Mouse (Mus musculus): ENCODE data around the gene Cd5. TPM values are rescaled to one million over a fixed set of nuclear protein-coding genes. Genes with fewer than 3 reads are reported as not detected.
A peak's percentile ranks its signal among the peaks of the same experiment; 100 is the strongest.

Gene Cd5
- under 1 TPM; 0.14 to 0.28 TPM for total RNA-seq (2021)

GRCm38 (mm10) chr19:10738811-10739210, at the start of gene Cd5:
Gene Cd5, minus strand, starts transcription at chr19:10739002.
- intact Hi-C loops (cut with DNase I), result no loop called here
- DNase-seq, result no peak

- no peak for DNase-seq
- intact Hi-C loops (cut with DNase I), result no loop called here
Measured at GRCm38 (mm10) chr19:10788242-10788641, 49.4 kb upstream of the Cd5 start.

- intact Hi-C loops (cut with DNase I), result no loop called here
- DNase-seq, result no peak
Measured at GRCm38 (mm10) chr19:10787406-10787805, 48.6 kb upstream of the Cd5 start.

GRCm38 (mm10) chr19:10786753-10787152, 48.0 kb upstream of the Cd5 start:
- intact Hi-C loops (cut with DNase I), result no loop called here
- peak in 1 of 2 experiments; percentile 35 for DNase-seq

GRCm38 (mm10) chr19:10784796-10785459, 46.1 kb upstream of the Cd5 start:
- no peak for DNase-seq
- intact Hi-C loops (cut with DNase I), result loop anchor here (1.0 kb wide), 1 partner anchor 92 kb away; no protein-coding TSS in a partner anchor

GRCm38 (mm10) chr19:10784061-10784460, 45.3 kb upstream of the Cd5 start:
- no peak for DNase-seq
- intact Hi-C loops (cut with DNase I), result no loop called here

- no peak for DNase-seq
- intact Hi-C loops (cut with DNase I), result no loop called here
Measured at GRCm38 (mm10) chr19:10783168-10783567, 44.4 kb upstream of the Cd5 start.

GRCm38 (mm10) chr19:10781641-10782040, 42.8 kb upstream of the Cd5 start:
- DNase-seq, result no peak
- intact Hi-C loops (cut with DNase I), result no loop called here

GRCm38 (mm10) chr19:10776906-10777305, 38.1 kb upstream of the Cd5 start:
- intact Hi-C loops (cut with DNase I), result no loop called here
- DNase-seq, result no peak

- DNase-seq, result no peak
- intact Hi-C loops (cut with DNase I), result no loop called here
Measured at GRCm38 (mm10) chr19:10774141-10774540, 35.3 kb upstream of the Cd5 start.

GRCm38 (mm10) chr19:10773384-10773783, 34.6 kb upstream of the Cd5 start:
- intact Hi-C loops (cut with DNase I), result no loop called here
- no peak for DNase-seq

GRCm38 (mm10) chr19:10772866-10773265, 34.1 kb upstream of the Cd5 start:
- DNase-seq, result no peak

GRCm38 (mm10) chr19:10771995-10772394, 33.2 kb upstream of the Cd5 start:
- DNase-seq, result no peak
- intact Hi-C loops (cut with DNase I), result no loop called here

More at GRCm38 (mm10) chr19:10772866-10773265, 34.1 kb upstream of the Cd5 start:
- intact Hi-C loops (cut with DNase I), result no loop called here

GRCm38 (mm10) chr19:10769429-10770195, 30.8 kb upstream of the Cd5 start:
- DNase-seq, result no peak
- intact Hi-C loops (cut with DNase I), result no loop called here

- DNase-seq, result no peak
- intact Hi-C loops (cut with DNase I), result no loop called here
Measured at GRCm38 (mm10) chr19:10768694-10769428, 30.1 kb upstream of the Cd5 start.

- intact Hi-C loops (cut with DNase I), result no loop called here
- no peak for DNase-seq
Measured at GRCm38 (mm10) chr19:10767631-10768030, 28.8 kb upstream of the Cd5 start.

- DNase-seq, result no peak
- intact Hi-C loops (cut with DNase I), result no loop called here
Measured at GRCm38 (mm10) chr19:10763381-10764031, 24.7 kb upstream of the Cd5 start.

GRCm38 (mm10) chr19:10762468-10762867, 23.7 kb upstream of the Cd5 start:
- intact Hi-C loops (cut with DNase I), result no loop called here
- no peak for DNase-seq

GRCm38 (mm10) chr19:10761794-10762415, 23.1 kb upstream of the Cd5 start:
- intact Hi-C loops (cut with DNase I), result no loop called here
- no peak for DNase-seq
